Mouse (Mus musculus) embryonic facial prominence, embryonic 11.5 days (tissue): ENCODE results near the gene Nbdy. TPM values are rescaled to one million over a fixed set of nuclear protein-coding genes. Genes with fewer than 3 reads are reported as not detected.

Experiments used
- ATAC-seq: fragments of 200-750 bp; cut with Nextera tagmentation; replicated peaks from 2 replicates; pipeline ENCODE4 v1.8.0; 2017; ENCODE audit warnings: low read depth; ENCODE audit not compliant: insufficient number of reproducible peaks, low FRiP score, low TSS enrichment
- DNase-seq: peaks from one replicate; pipeline ENCODE4 v3.0.0-alpha.2; 2015; ENCODE audit warnings: low spot score
- H3K27ac ChIP-seq: fragments of 300-500 bp; sonication (generic); replicated peaks from 2 replicates; pipeline ENCODE4 v1.5.1; 2014; ENCODE audit warnings: mild to moderate bottlenecking, low read depth, low read length, control low read depth
- H3K27me3 ChIP-seq: fragments of 300-500 bp; sonication (generic); 2 replicates; pipeline ENCODE4 v1.6.1; 2014; ENCODE audit warnings: mild to moderate bottlenecking, low read length, moderate library complexity, mixed read lengths; ENCODE audit not compliant: control insufficient read depth, insufficient read depth
- H3K36me3 ChIP-seq: fragments of 300-500 bp; sonication (generic); replicated peaks from 2 replicates; pipeline ENCODE4 v1.6.1; 2014; ENCODE audit warnings: low read depth, mild to moderate bottlenecking, low read length, moderate library complexity, mixed read lengths; ENCODE audit not compliant: control insufficient read depth, insufficient read depth
- H3K4me1 ChIP-seq: fragments of 300-500 bp; sonication (generic); 2 replicates; pipeline ENCODE4 v1.6.1; 2014; ENCODE audit warnings: low read length, mixed read lengths; ENCODE audit not compliant: control insufficient read depth, insufficient read depth
- H3K4me2 ChIP-seq: fragments of 300-500 bp; sonication (generic); 2 replicates; pipeline ENCODE4 v1.6.1; 2014; ENCODE audit warnings: low read depth, mild to moderate bottlenecking, control low read depth, low read length, moderate library complexity
- H3K4me3 ChIP-seq: fragments of 300-500 bp; sonication (generic); 2 replicates; pipeline ENCODE4 v1.5.1; 2014; ENCODE audit warnings: low read depth, low read length, control low read depth
- H3K9ac ChIP-seq: fragments of 300-500 bp; sonication (generic); replicated peaks from 2 replicates; pipeline ENCODE4 v1.6.1; 2014; ENCODE audit warnings: mild to moderate bottlenecking, control low read depth, low read length
- H3K9me3 ChIP-seq: fragments of 300-500 bp; sonication (generic); replicated peaks from 2 replicates; pipeline ENCODE4 v1.6.1; 2016; ENCODE audit warnings: mild to moderate bottlenecking, low read length, inconsistent platforms, mixed read lengths; ENCODE audit not compliant: control insufficient read depth
- WGBS: fragments of 180-500 bp; shearing (Covaris S2); extraction: QIAGEN DNeasy Blood & Tissue Kit; methylation state at CpG from one replicate; pipeline ENCODE4 v1.1.7; 2014; 5-methylcytosine and 5-hydroxymethylcytosine counted together
- polyA plus RNA-seq: library from polyadenylated mRNA; unstranded; fragments of >200 nt; fragmentation: Nextera tagmentation; extraction: Ambion mirVana; gene quantifications from 2 replicates; pipeline ENCODE4 v1.2.1, GENCODE M21; 2014

Gene Nbdy
- polyA plus RNA-seq, 1 experiment from 2014 or later: 100 TPM

GRCm38 (mm10) chrX:153742493-153742892, 19.1 kb downstream of the Nbdy start:
- H3K4me1 ChIP-seq: no peaks in the 10 kb centered on the region
- no peak for DNase-seq
- no peaks in the 10 kb centered on the region for H3K9me3 ChIP-seq
- no peak overlapping the region for H3K9ac ChIP-seq
- ATAC-seq: no peak
- no peak overlapping the region for H3K4me2 ChIP-seq
- H3K27me3 ChIP-seq: no peaks in the 10 kb centered on the region
- 90% methylated on average over 3 of the region's 3 CpGs for WGBS
- H3K4me3 ChIP-seq: no peak overlapping the region
- H3K27ac ChIP-seq: no peak overlapping the region
- H3K36me3 ChIP-seq: no peaks in the 10 kb centered on the region

- H3K27me3 ChIP-seq: no peaks in the 10 kb centered on the region
- no peaks in the 10 kb centered on the region for H3K36me3 ChIP-seq
- H3K27ac ChIP-seq: no peak overlapping the region
- H3K4me3 ChIP-seq: no peak overlapping the region
- H3K9me3 ChIP-seq: no peaks in the 10 kb centered on the region
- no peaks in the 10 kb centered on the region for H3K4me1 ChIP-seq
- 42% methylated on average over 2 of the region's 2 CpGs for WGBS
- ATAC-seq (no peak), DNase-seq (no peak)
- no peak overlapping the region for H3K9ac ChIP-seq
- no peak overlapping the region for H3K4me2 ChIP-seq
Measured at GRCm38 (mm10) chrX:153749230-153749629, 25.8 kb downstream of the Nbdy start.

Other genes with a start within 250 kb of the Nbdy start
- gene Ubqln2, start 225.4 kb upstream of the Nbdy start, polyA plus RNA-seq: 39.1 and 43.8 TPM in 2 replicates
- gene Cypt3, start 165.0 kb upstream of the Nbdy start, polyA plus RNA-seq: not detected in 2 replicates
- gene Kctd12b, start 27.2 kb upstream of the Nbdy start, polyA plus RNA-seq: 8.3 TPM in 2 replicates
- gene Spin2c, start 108.6 kb downstream of the Nbdy start, polyA plus RNA-seq: 52.6 and 54.5 TPM in 2 replicates